Mouse (Mus musculus): ENCODE measurements at regions not wholly inside any gene's neighbourhood (a gene's known extent, or its start where the extent isn't known, plus 50 kb on each side); places are given as distances from the start of the nearest gene placed in this dataset.

GRCm38 (mm10) chr10:21755717-21756116 is 126.3 kb upstream of the Sgk1 start:
- Histone ChIP-seq H3K4me1 (ENCODE audit: control insufficient read depth, insufficient read depth, insufficient read length) (no peaks in the 10 kb centered on the region), H3K36me3 (ENCODE audit: control insufficient read depth, insufficient read depth, low read length) (no peaks in the 10 kb centered on the region), H3K27ac (ENCODE audit: insufficient read depth, low read length) (no peak overlapping the region), H3K4me3 (ENCODE audit: extremely low read depth, insufficient read depth, insufficient read length) (no peak overlapping the region), H3K27me3 (ENCODE audit: control insufficient read depth, insufficient read depth, low read length) (no peaks in the 10 kb centered on the region)
- no peak for TF ChIP-seq POLR2A (IDR thresholded peaks at IDR 0.05; ENCODE audit: low read depth, low read length)
- no peak for TF ChIP-seq CTCF (IDR thresholded peaks at IDR 0.05; ENCODE audit: extremely low read depth, insufficient read depth, insufficient read length, insufficient replicate concordance)
- no peak for DNase-seq (ENCODE audit: low read depth in 1 of 2, low spot score in 2 of 2)
- 96% methylated on average over 4 of the region's 4 CpGs for WGBS

- Histone ChIP-seq H3K36me3 (ENCODE audit: control insufficient read depth, insufficient read depth, low read length) (no peaks in the 10 kb centered on the region), H3K4me3 (ENCODE audit: extremely low read depth, insufficient read depth, insufficient read length) (no peak overlapping the region), H3K27ac (ENCODE audit: insufficient read depth, low read length) (no peak overlapping the region), H3K4me1 (ENCODE audit: control insufficient read depth, insufficient read depth, insufficient read length) (no peaks in the 10 kb centered on the region), H3K27me3 (ENCODE audit: control insufficient read depth, insufficient read depth, low read length) (no peaks in the 10 kb centered on the region)
- no peak for TF ChIP-seq POLR2A (IDR thresholded peaks at IDR 0.05; ENCODE audit: low read depth, low read length)
- no peak for TF ChIP-seq CTCF (IDR thresholded peaks at IDR 0.05; ENCODE audit: extremely low read depth, insufficient read depth, insufficient read length, insufficient replicate concordance)
- 88% methylated on average over 7 of the region's 7 CpGs for WGBS
- no peak for DNase-seq (ENCODE audit: low read depth in 1 of 2, low spot score in 2 of 2)
These were observed 125.2 kb upstream of the Sgk1 start for GRCm38 (mm10) chr10:21756811-21757210.

- no peak for DNase-seq (ENCODE audit: low read depth in 1 of 2, low spot score in 2 of 2)
- H3K27ac ChIP-seq (ENCODE audit: insufficient read depth, low read length): no peak overlapping the region
- 77% methylated on average over 6 of the region's 6 CpGs for WGBS
- no peaks in the 10 kb centered on the region for H3K4me1 ChIP-seq (ENCODE audit: control insufficient read depth, insufficient read depth, insufficient read length)
- H3K27me3 ChIP-seq (ENCODE audit: control insufficient read depth, insufficient read depth, low read length): no peaks in the 10 kb centered on the region
- TF ChIP-seq CTCF (IDR thresholded peaks at IDR 0.05; ENCODE audit: extremely low read depth, insufficient read depth, insufficient read length, insufficient replicate concordance) (no peak), POLR2A (IDR thresholded peaks at IDR 0.05; ENCODE audit: low read depth, low read length) (no peak)
- H3K4me3 ChIP-seq (ENCODE audit: extremely low read depth, insufficient read depth, insufficient read length): no peak overlapping the region
- H3K36me3 ChIP-seq (ENCODE audit: control insufficient read depth, insufficient read depth, low read length): no peaks in the 10 kb centered on the region
These were observed 123.9 kb upstream of the Sgk1 start for GRCm38 (mm10) chr10:21758122-21758521.

GRCm38 (mm10) chr10:21762516-21762915 is 119.5 kb upstream of the Sgk1 start:
- no peak for DNase-seq (ENCODE audit: low read depth in 1 of 2, low spot score in 2 of 2)
- Histone ChIP-seq H3K27me3 (ENCODE audit: control insufficient read depth, insufficient read depth, low read length) (no peaks in the 10 kb centered on the region), H3K4me3 (ENCODE audit: extremely low read depth, insufficient read depth, insufficient read length) (no peak overlapping the region), H3K4me1 (ENCODE audit: control insufficient read depth, insufficient read depth, insufficient read length) (no peaks in the 10 kb centered on the region), H3K27ac (ENCODE audit: insufficient read depth, low read length) (no peak overlapping the region), H3K36me3 (ENCODE audit: control insufficient read depth, insufficient read depth, low read length) (no peaks in the 10 kb centered on the region)
- WGBS: 91% methylated on average over 5 of the region's 5 CpGs
- no peak for TF ChIP-seq CTCF (IDR thresholded peaks at IDR 0.05; ENCODE audit: extremely low read depth, insufficient read depth, insufficient read length, insufficient replicate concordance)
- no peak for TF ChIP-seq POLR2A (IDR thresholded peaks at IDR 0.05; ENCODE audit: low read depth, low read length)

GRCm38 (mm10) chr10:21763017-21763964 is 118.7 kb upstream of the Sgk1 start:
- WGBS: 93% methylated on average over 17 of the region's 17 CpGs
- H3K4me1 ChIP-seq (ENCODE audit: control insufficient read depth, insufficient read depth, insufficient read length): no peaks in the 10 kb centered on the region
- TF ChIP-seq POLR2A (IDR thresholded peaks at IDR 0.05; ENCODE audit: low read depth, low read length): no peak
- TF ChIP-seq CTCF (IDR thresholded peaks at IDR 0.05; ENCODE audit: extremely low read depth, insufficient read depth, insufficient read length, insufficient replicate concordance): no peak
- DNase-seq (ENCODE audit: low read depth in 1 of 2, low spot score in 2 of 2): no peak
- H3K27me3 ChIP-seq (ENCODE audit: control insufficient read depth, insufficient read depth, low read length): no peaks in the 10 kb centered on the region
- H3K36me3 ChIP-seq (ENCODE audit: control insufficient read depth, insufficient read depth, low read length): no peaks in the 10 kb centered on the region
- H3K27ac ChIP-seq (ENCODE audit: insufficient read depth, low read length): no peak overlapping the region
- H3K4me3 ChIP-seq (ENCODE audit: extremely low read depth, insufficient read depth, insufficient read length): no peak overlapping the region

- H3K4me1 ChIP-seq (ENCODE audit: control insufficient read depth, insufficient read depth, insufficient read length): no peaks in the 10 kb centered on the region
- no peaks in the 10 kb centered on the region for H3K27me3 ChIP-seq (ENCODE audit: control insufficient read depth, insufficient read depth, low read length)
- 86% methylated on average over 8 of the region's 8 CpGs for WGBS
- no peak overlapping the region for H3K4me3 ChIP-seq (ENCODE audit: extremely low read depth, insufficient read depth, insufficient read length)
- TF ChIP-seq POLR2A (IDR thresholded peaks at IDR 0.05; ENCODE audit: low read depth, low read length): no peak
- TF ChIP-seq CTCF (IDR thresholded peaks at IDR 0.05; ENCODE audit: extremely low read depth, insufficient read depth, insufficient read length, insufficient replicate concordance): no peak
- no peaks in the 10 kb centered on the region for H3K36me3 ChIP-seq (ENCODE audit: control insufficient read depth, insufficient read depth, low read length)
- DNase-seq (ENCODE audit: low read depth in 1 of 2, low spot score in 2 of 2): no peak
- no peak overlapping the region for H3K27ac ChIP-seq (ENCODE audit: insufficient read depth, low read length)
These were observed 117.9 kb upstream of the Sgk1 start for GRCm38 (mm10) chr10:21764090-21764489.

GRCm38 (mm10) chr10:21764891-21765290 is 117.1 kb upstream of the Sgk1 start:
- no peaks in the 10 kb centered on the region for H3K27me3 ChIP-seq (ENCODE audit: control insufficient read depth, insufficient read depth, low read length)
- no peaks in the 10 kb centered on the region for H3K36me3 ChIP-seq (ENCODE audit: control insufficient read depth, insufficient read depth, low read length)
- H3K4me3 ChIP-seq (ENCODE audit: extremely low read depth, insufficient read depth, insufficient read length): no peak overlapping the region
- H3K27ac ChIP-seq (ENCODE audit: insufficient read depth, low read length): no peak overlapping the region
- WGBS: 85% methylated on average over 13 of the region's 13 CpGs
- no peak for DNase-seq (ENCODE audit: low read depth in 1 of 2, low spot score in 2 of 2)
- no peaks in the 10 kb centered on the region for H3K4me1 ChIP-seq (ENCODE audit: control insufficient read depth, insufficient read depth, insufficient read length)
- no peak for TF ChIP-seq POLR2A (IDR thresholded peaks at IDR 0.05; ENCODE audit: low read depth, low read length)
- no peak for TF ChIP-seq CTCF (IDR thresholded peaks at IDR 0.05; ENCODE audit: extremely low read depth, insufficient read depth, insufficient read length, insufficient replicate concordance)

Data from spleen, adult 2 months (tissue).